Mouse (Mus musculus) liver, postnatal 0 days (tissue): ENCODE measurements around the gene Lrfn4. TPM values are rescaled to one million over a fixed set of nuclear protein-coding genes. Genes with fewer than 3 reads are reported as not detected.
"Not testable (repeated sequence)": the region's sequence is repeated elsewhere in the genome, so short reads cannot be mapped to it uniquely, and the experiment has no call there.

ENCODE experiments used
- ATAC-seq: fragments of 200-750 bp; cut with Nextera tagmentation; 2 replicates; pipeline ENCODE4 v1.8.0; 2017; ENCODE audit warnings: mild to moderate bottlenecking, moderate library complexity
- DNase-seq: peaks from one replicate; pipeline ENCODE4 v3.0.0-alpha.2; 2016
- H3K27ac ChIP-seq: fragments of 300-500 bp; sonication (generic); 2 replicates; pipeline ENCODE4 v1.5.1; 2014; ENCODE audit warnings: antibody characterized with exemption, moderate library complexity, mild to moderate bottlenecking, low read depth
- H3K27me3 ChIP-seq: fragments of 300-500 bp; sonication (generic); 2 replicates; pipeline ENCODE4 v1.6.1; 2014; ENCODE audit warnings: low read length, control low read depth, mixed read lengths; ENCODE audit not compliant: insufficient read depth
- H3K36me3 ChIP-seq: fragments of 300-500 bp; sonication (generic); replicated peaks from 2 replicates; pipeline ENCODE4 v1.6.1; 2014; ENCODE audit warnings: mild to moderate bottlenecking, control low read depth, low read length, moderate library complexity, mixed read lengths; ENCODE audit not compliant: insufficient read depth
- H3K4me1 ChIP-seq: fragments of 300-500 bp; sonication (generic); 2 replicates; pipeline ENCODE4 v1.6.1; 2014; ENCODE audit warnings: antibody characterized with exemption, mild to moderate bottlenecking, control low read depth; ENCODE audit not compliant: insufficient read depth
- H3K4me2 ChIP-seq: fragments of 300-500 bp; sonication (generic); 2 replicates; pipeline ENCODE4 v1.6.1; 2014; ENCODE audit warnings: low read depth, mild to moderate bottlenecking, low read length, moderate library complexity, mixed read lengths
- H3K4me3 ChIP-seq: fragments of 300-500 bp; sonication (generic); 2 replicates; pipeline ENCODE4 v1.5.1; 2014; ENCODE audit warnings: low read depth, low read length
- H3K9ac ChIP-seq: fragments of 300-500 bp; sonication (generic); replicated peaks from 2 replicates; pipeline ENCODE4 v1.6.1; 2014; ENCODE audit warnings: mild to moderate bottlenecking, moderate library complexity
- H3K9me3 ChIP-seq: fragments of 300-500 bp; sonication (generic); 2 replicates; pipeline ENCODE4 v1.6.1; 2016; ENCODE audit warnings: mild to moderate bottlenecking, control low read depth, low read length, mixed read lengths
- CTCF ChIP-seq: sonication (generic); IDR thresholded peaks from 2 replicates; pipeline ENCODE4 v1.5.1; 2016; ENCODE audit warnings: antibody characterized with exemption, low read depth
- EP300 ChIP-seq: IDR thresholded peaks from 2 replicates; pipeline ENCODE4 v1.6.1; 2016; ENCODE audit warnings: antibody characterized with exemption, low read depth, mild to moderate bottlenecking
- WGBS: fragments of 180-500 bp; shearing (Covaris S2); extraction: QIAGEN DNeasy Blood & Tissue Kit; methylation state at CpG from one replicate; pipeline ENCODE4 v1.1.7; 2014; ENCODE audit not compliant: insufficient replicate concordance; 5-methylcytosine and 5-hydroxymethylcytosine counted together
- polyA plus RNA-seq: library from polyadenylated mRNA; unstranded; fragments of >200 nt; fragmentation: Nextera tagmentation; extraction: Ambion mirVana; gene quantifications from 2 replicates; pipeline ENCODE4 v1.2.1, GENCODE M21; 2015

The Lrfn4 gene
- polyA plus RNA-seq, 1 experiment from 2014 or later, result 0.15 TPM

- Histone ChIP-seq H3K4me3 (no peak overlapping the region), H3K4me1 (peaks cover 6% of the 10 kb centered on the region), H3K27me3 (no peaks in the 10 kb centered on the region), H3K4me2 (no peak overlapping the region), H3K9me3 (no peaks in the 10 kb centered on the region), H3K27ac (peak overlapping the region; percentile 70), H3K36me3 (no peaks in the 10 kb centered on the region), H3K9ac (no peak overlapping the region)
- TF ChIP-seq CTCF (no peak), EP300 (no peak)
- WGBS, result 66% methylated on average over 2 of the region's 2 CpGs
- ATAC-seq (no peak), DNase-seq (no peak)
These were observed 28.0 kb downstream of the Lrfn4 start for GRCm38 (mm10) chr19:4587426-4587825.

- H3K36me3 ChIP-seq, H3K9ac ChIP-seq, H3K4me1 ChIP-seq, H3K9me3 ChIP-seq, H3K27me3 ChIP-seq, DNase-seq, ATAC-seq, H3K4me3 ChIP-seq, H3K27ac ChIP-seq, H3K4me2 ChIP-seq: not testable (repeated sequence)
These were observed 28.7 kb downstream of the Lrfn4 start for GRCm38 (mm10) chr19:4586783-4587182.

DNA sequence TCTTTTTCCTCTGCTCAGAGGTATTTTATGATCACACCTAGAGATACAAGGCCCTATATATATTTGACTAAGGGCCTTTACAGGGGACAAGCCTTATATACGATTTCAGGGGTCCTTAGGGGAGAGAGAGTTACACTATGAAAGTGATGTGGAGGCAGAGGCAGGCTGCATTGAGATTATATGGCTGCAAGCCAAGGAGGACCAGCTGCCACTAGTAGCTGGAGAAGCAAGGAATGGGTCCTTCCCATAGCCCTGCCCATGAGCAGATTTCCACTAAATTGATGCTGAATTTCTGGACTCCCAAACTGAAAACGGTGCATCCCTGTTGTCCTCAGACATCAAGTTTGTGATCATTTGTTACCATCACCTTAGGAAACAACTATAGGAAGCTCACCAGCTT lies 31.6 kb downstream of the Lrfn4 start:
- Histone ChIP-seq H3K9ac (no peak overlapping the region), H3K27me3 (no peaks in the 10 kb centered on the region), H3K9me3 (no peaks in the 10 kb centered on the region), H3K4me3 (no peak overlapping the region), H3K4me1 (no peaks in the 10 kb centered on the region; the same call in 1 of the 2 replicates), H3K36me3 (no peaks in the 10 kb centered on the region), H3K27ac (no peak overlapping the region), H3K4me2 (no peak overlapping the region)
- WGBS, result 64% methylated on average over 2 of the region's 2 CpGs
- no peak for ATAC-seq
- DNase-seq, result no peak
- TF ChIP-seq CTCF (no peak), EP300 (no peak)

DNA sequence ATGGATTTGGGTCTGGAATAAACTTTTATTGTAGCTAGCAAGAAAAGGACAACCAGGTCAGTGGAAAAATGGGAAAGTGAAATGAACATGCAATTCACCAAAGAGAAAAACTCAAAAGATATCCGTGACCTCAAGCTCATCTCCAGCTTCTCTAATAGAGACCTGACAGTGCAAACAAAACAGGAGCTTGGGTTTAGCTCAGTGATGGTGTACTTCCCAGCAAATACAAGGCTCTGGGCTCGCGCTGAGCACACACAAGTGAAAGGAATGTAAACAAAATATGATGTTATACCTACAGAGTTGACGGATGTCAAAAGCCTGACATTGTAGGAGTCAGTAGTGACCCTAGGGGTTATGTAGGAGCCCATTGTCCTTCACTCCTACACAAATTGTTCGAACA lies 36.2 kb downstream of the Lrfn4 start:
- ATAC-seq (peak; percentile 75), DNase-seq (no peak)
- peak overlapping the region; percentile 70 for H3K27ac ChIP-seq
- 57% methylated on average over 5 of the region's 5 CpGs for WGBS
- H3K9me3 ChIP-seq, result no peaks in the 10 kb centered on the region
- 0 out of 2 replicates have a peak overlapping the region, but pooled peaks have one; percentile 4 for H3K9ac ChIP-seq
- no peak overlapping the region for H3K4me3 ChIP-seq
- TF ChIP-seq EP300, result no peak
- TF ChIP-seq CTCF, result no peak
- H3K27me3 ChIP-seq, result no peaks in the 10 kb centered on the region
- H3K36me3 ChIP-seq, result no peaks in the 10 kb centered on the region
- no peak overlapping the region for H3K4me2 ChIP-seq
- peaks cover 4% of the 10 kb centered on the region for H3K4me1 ChIP-seq

DNA sequence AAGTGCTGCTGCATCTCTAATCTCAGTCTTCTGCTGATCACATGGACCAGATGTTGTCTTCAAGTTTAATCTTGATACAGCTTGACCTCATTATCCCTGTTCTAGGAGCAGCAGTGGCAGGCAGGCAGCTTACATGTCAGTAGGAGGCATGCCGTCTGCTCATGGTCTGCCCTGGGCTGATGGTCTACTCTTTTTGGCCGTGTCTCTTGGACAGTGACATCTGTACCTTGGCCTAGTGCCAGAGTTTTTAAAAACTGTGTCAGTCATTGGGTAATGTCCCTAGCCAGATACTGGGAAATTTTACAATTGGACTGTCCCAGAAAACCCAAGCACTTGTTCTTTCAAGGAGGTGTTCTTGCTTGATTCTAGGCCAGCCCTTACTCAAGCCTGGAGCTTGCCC lies 36.7 kb downstream of the Lrfn4 start:
- 0 out of 2 replicates have a peak overlapping the region, but pooled peaks have one; percentile 4 for H3K9ac ChIP-seq
- peak; percentile 46 for DNase-seq

GRCm38 (mm10) chr19:4573241-4573640 lies 42.2 kb downstream of the Lrfn4 start:
- Histone ChIP-seq H3K4me1 (peaks cover 25% of the 10 kb centered on the region), H3K9me3 (no peaks in the 10 kb centered on the region), H3K4me2 (no peak overlapping the region), H3K9ac (no peak overlapping the region), H3K27ac (no peak overlapping the region), H3K4me3 (no peak overlapping the region), H3K27me3 (no peaks in the 10 kb centered on the region), H3K36me3 (no peaks in the 10 kb centered on the region)
- 87% methylated on average over 1 of the region's 1 CpGs for WGBS
- ATAC-seq, result no peak
- DNase-seq, result no peak
- TF ChIP-seq EP300, result no peak
- peak; percentile 58 for TF ChIP-seq CTCF

More for the DNA sequence above, 36.7 kb downstream of the Lrfn4 start:
- WGBS, result 67% methylated on average over 2 of the region's 2 CpGs
- Histone ChIP-seq H3K4me2 (no peak overlapping the region), H3K27me3 (no peaks in the 10 kb centered on the region), H3K4me3 (no peak overlapping the region), H3K36me3 (no peaks in the 10 kb centered on the region), H3K4me1 (peaks cover 4% of the 10 kb centered on the region), H3K9me3 (no peaks in the 10 kb centered on the region), H3K27ac (peak overlapping the region; percentile 70)
- TF ChIP-seq EP300, result no peak
- TF ChIP-seq CTCF, result no peak
- ATAC-seq, result peak; percentile 89

- Histone ChIP-seq H3K9ac (no peak overlapping the region), H3K36me3 (no peaks in the 10 kb centered on the region), H3K4me1 (peaks cover 31% of the 10 kb centered on the region), H3K9me3 (no peaks in the 10 kb centered on the region), H3K4me2 (no peak overlapping the region), H3K27me3 (no peaks in the 10 kb centered on the region), H3K27ac (no peak overlapping the region), H3K4me3 (no peak overlapping the region)
- ATAC-seq, result no peak
- TF ChIP-seq CTCF (no peak), EP300 (no peak)
- 89% methylated on average over 8 of the region's 8 CpGs for WGBS
- no peak for DNase-seq
These were observed 43.0 kb downstream of the Lrfn4 start for GRCm38 (mm10) chr19:4572467-4572866.
